Mouse (Mus musculus) intestine, embryonic 16.5 days (tissue): Measurements from ENCODE around the gene Imp4. TPM values are rescaled to one million over a fixed set of nuclear protein-coding genes. Genes with fewer than 3 reads are reported as not detected.

Experiments
- ATAC-seq: fragments of 200-750 bp; cut with Nextera tagmentation; 2 replicates; pipeline ENCODE4 v1.8.0; 2017; ENCODE audit warnings: moderate TSS enrichment, moderate library complexity
- H3K27ac ChIP-seq: fragments of 300-500 bp; sonication (generic); 2 replicates; pipeline ENCODE4 v1.5.1; 2014; ENCODE audit warnings: mild to moderate bottlenecking, low read length
- H3K27me3 ChIP-seq: fragments of 300-500 bp; sonication (generic); replicated peaks from 2 replicates; pipeline ENCODE4 v1.6.1; 2014; ENCODE audit warnings: low read length, control low read depth, mixed read lengths; ENCODE audit not compliant: control insufficient read depth, insufficient read depth
- H3K36me3 ChIP-seq: fragments of 300-500 bp; sonication (generic); 2 replicates; pipeline ENCODE4 v1.6.1; 2014; ENCODE audit warnings: low read length, control low read depth; ENCODE audit not compliant: control insufficient read depth, insufficient read depth
- H3K4me1 ChIP-seq: fragments of 300-500 bp; sonication (generic); 2 replicates; pipeline ENCODE4 v1.6.1; 2014; ENCODE audit warnings: low read length, control low read depth, mixed read lengths; ENCODE audit not compliant: control insufficient read depth, insufficient read depth
- H3K4me2 ChIP-seq: fragments of 300-500 bp; sonication (generic); 2 replicates; pipeline ENCODE4 v1.6.1; 2014; ENCODE audit warnings: low read depth, low read length, control low read depth
- H3K4me3 ChIP-seq: fragments of 300-500 bp; sonication (generic); 2 replicates; pipeline ENCODE4 v1.5.1; 2014; ENCODE audit warnings: mild to moderate bottlenecking, low read length
- H3K9ac ChIP-seq: fragments of 300-500 bp; sonication (generic); 2 replicates; pipeline ENCODE4 v1.6.1; 2014; ENCODE audit warnings: low read depth, low read length
- H3K9me3 ChIP-seq: fragments of 300-500 bp; sonication (generic); 2 replicates; pipeline ENCODE4 v1.6.1; 2016; ENCODE audit warnings: low read length, control low read depth; ENCODE audit not compliant: control insufficient read depth
- WGBS: fragments of 180-500 bp; shearing (Covaris S2); extraction: QIAGEN DNeasy Blood & Tissue Kit; methylation state at CpG from one replicate; pipeline ENCODE4 v1.1.7; 2014; 5-methylcytosine and 5-hydroxymethylcytosine counted together
- polyA plus RNA-seq: library from polyadenylated mRNA; unstranded; fragments of >200 nt; fragmentation: Nextera tagmentation; extraction: Ambion mirVana; gene quantifications from 2 replicates; pipeline ENCODE4 v1.2.1, GENCODE M21; 2015

Gene Imp4
- polyA plus RNA-seq, 1 experiment from 2014 or later, result 122 TPM

- no peaks in the 10 kb centered on the region for H3K9me3 ChIP-seq
- peaks cover 8% of the 10 kb centered on the region; the same call in 1 of the 2 replicates for H3K4me1 ChIP-seq
- H3K27me3 ChIP-seq, result no peaks in the 10 kb centered on the region
- peak overlapping the region; percentile 67 for H3K4me3 ChIP-seq
- ATAC-seq, result peak; percentile 80
- peak overlapping the region; percentile 73 for H3K9ac ChIP-seq
- no peaks in the 10 kb centered on the region for H3K36me3 ChIP-seq
- peak overlapping the region; percentile 37; the same call in 1 of the 2 replicates for H3K27ac ChIP-seq
- peak overlapping the region; percentile 99 for H3K4me2 ChIP-seq
- WGBS, result 1% methylated on average over 41 of the region's 43 CpGs
Measured at GRCm38 (mm10) chr1:34472427-34473300, 33.0 kb downstream of the Imp4 start.

GRCm38 (mm10) chr1:34478891-34479655, 39.4 kb downstream of the Imp4 start:
- H3K27ac ChIP-seq, result no peak overlapping the region
- H3K36me3 ChIP-seq, result no peaks in the 10 kb centered on the region
- no peak for ATAC-seq
- H3K27me3 ChIP-seq, result no peaks in the 10 kb centered on the region
- H3K4me1 ChIP-seq, result no peaks in the 10 kb centered on the region
- H3K9me3 ChIP-seq, result no peaks in the 10 kb centered on the region
- no peak overlapping the region for H3K9ac ChIP-seq
- H3K4me2 ChIP-seq, result no peak overlapping the region
- 48% methylated on average over 11 of the region's 11 CpGs for WGBS
- H3K4me3 ChIP-seq, result no peak overlapping the region

- Histone ChIP-seq H3K27ac (no peak overlapping the region), H3K9ac (no peak overlapping the region), H3K36me3 (no peaks in the 10 kb centered on the region), H3K27me3 (no peaks in the 10 kb centered on the region), H3K9me3 (no peaks in the 10 kb centered on the region), H3K4me2 (no peak overlapping the region), H3K4me1 (no peaks in the 10 kb centered on the region), H3K4me3 (no peak overlapping the region)
- WGBS, result 73% methylated on average over 5 of the region's 5 CpGs
- no peak for ATAC-seq
Measured at GRCm38 (mm10) chr1:34480801-34481200, 41.1 kb downstream of the Imp4 start.

DNA sequence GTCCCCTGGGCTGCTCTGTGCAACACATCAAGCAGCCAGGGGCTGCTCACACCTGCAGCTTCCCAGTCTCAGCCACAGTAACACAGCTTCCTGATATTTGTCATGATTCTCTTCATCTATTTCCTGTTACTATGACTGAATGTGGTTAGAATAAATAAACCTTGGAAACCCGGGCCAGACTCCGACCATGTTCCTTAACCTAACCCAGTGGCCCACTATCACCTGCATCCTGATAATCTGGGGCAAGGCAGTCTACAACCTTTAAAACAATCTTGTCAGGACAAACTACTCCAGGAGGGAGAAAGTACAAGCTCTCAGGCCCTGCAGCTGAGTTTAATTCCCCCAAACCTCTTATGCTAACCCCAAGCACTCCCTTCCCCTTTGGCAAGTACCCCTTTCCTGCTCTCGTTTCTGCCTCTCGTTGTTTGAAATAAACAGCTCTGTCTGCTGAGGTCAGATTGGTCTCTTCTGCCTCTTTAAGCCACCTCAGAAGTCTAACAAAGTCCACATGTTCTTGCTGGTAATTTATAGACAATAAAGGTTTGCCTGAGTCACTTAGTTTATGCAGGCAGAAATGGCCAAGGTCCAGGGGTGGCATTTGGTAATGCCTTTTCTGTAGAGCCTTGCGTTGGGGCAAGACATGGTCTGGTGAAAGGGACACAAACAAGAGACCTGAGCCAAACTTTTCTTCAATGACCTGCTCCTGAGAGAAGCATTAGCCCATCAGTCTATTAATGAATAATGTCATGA, 42.4 kb downstream of the Imp4 start:
- peak; percentile 78 for ATAC-seq
- no peak overlapping the region for H3K4me3 ChIP-seq
- 34% methylated on average over 5 of the region's 5 CpGs for WGBS
- peak overlapping the region; percentile 68 for H3K27ac ChIP-seq
- no peaks in the 10 kb centered on the region for H3K4me1 ChIP-seq
- no peak overlapping the region for H3K4me2 ChIP-seq
- no peaks in the 10 kb centered on the region for H3K36me3 ChIP-seq
- H3K27me3 ChIP-seq, result no peaks in the 10 kb centered on the region
- no peak overlapping the region for H3K9ac ChIP-seq
- no peaks in the 10 kb centered on the region for H3K9me3 ChIP-seq

DNA sequence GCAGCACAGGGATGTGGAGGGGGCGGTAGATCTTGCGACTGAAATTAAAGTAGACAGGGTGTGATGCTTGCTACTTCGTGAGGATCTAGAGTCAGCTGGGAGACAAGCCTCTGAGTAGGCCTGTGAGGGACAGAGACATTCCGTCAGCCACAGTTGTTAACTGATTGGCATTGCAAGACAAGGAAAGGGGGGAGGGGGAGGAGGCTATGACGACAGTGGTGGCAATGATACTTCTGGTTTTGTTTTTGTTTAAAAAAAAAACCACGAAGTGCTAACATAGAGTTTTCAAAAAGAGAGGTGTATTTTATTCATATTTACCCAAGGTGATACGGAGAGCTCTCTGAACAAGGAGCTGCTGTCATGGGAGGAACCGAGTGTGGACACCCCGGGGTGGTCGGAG, 44.8 kb downstream of the Imp4 start:
- no peak overlapping the region for H3K9ac ChIP-seq
- no peaks in the 10 kb centered on the region for H3K36me3 ChIP-seq
- H3K4me2 ChIP-seq, result no peak overlapping the region
- H3K4me3 ChIP-seq, result no peak overlapping the region
- ATAC-seq, result no peak
- H3K9me3 ChIP-seq, result no peaks in the 10 kb centered on the region
- H3K4me1 ChIP-seq, result no peaks in the 10 kb centered on the region
- H3K27me3 ChIP-seq, result no peaks in the 10 kb centered on the region
- 76% methylated on average over 10 of the region's 10 CpGs for WGBS
- H3K27ac ChIP-seq, result no peak overlapping the region

DNA sequence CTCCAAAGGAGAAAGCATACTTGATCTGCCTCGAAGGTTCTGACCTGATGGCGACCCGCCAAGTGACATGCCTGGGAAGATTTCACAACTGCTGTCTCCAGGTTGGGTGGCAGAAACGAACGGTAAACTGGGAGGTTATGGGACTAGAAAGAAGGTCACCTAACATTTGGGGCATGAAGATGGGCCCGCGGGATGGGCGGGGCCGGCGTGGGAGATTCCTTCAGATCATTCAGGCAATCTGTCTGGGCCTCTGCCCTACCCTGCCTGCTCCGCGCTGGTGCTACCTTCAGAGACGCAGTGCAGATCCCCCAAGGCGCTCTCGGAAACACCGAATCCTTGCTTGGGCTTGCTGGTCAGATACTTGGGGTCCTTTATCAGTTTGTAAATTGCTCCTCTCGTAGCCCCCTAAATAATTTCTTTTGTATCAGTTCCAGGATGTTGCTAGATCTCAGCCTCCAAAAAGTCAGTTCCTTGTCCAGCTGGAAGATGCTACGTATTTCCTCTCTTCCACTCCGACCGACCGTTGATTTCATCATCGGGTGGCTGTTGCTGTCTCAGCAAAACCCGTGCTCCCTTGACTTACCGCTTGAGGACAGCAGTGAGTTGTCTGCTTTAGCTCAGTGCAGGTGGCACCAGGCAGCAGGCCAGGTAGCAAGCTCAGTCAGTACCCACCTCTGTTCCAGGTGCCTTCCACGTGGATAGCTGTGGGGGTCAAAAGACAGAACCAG, 46.0 kb downstream of the Imp4 start:
- Histone ChIP-seq H3K4me3 (peak overlapping the region; percentile 27), H3K9ac (peak overlapping the region; percentile 15; the same call in 1 of the 2 replicates), H3K27me3 (no peaks in the 10 kb centered on the region), H3K36me3 (no peaks in the 10 kb centered on the region), H3K4me2 (peak overlapping the region; percentile 45), H3K4me1 (no peaks in the 10 kb centered on the region), H3K27ac (no peak overlapping the region), H3K9me3 (no peaks in the 10 kb centered on the region)
- ATAC-seq, result peak; percentile 75
- WGBS, result 10% methylated on average over 25 of the region's 25 CpGs

GRCm38 (mm10) chr1:34487383-34487782, 47.7 kb downstream of the Imp4 start:
- Histone ChIP-seq H3K9ac (no peak overlapping the region), H3K27ac (no peak overlapping the region), H3K4me3 (no peak overlapping the region), H3K4me1 (no peaks in the 10 kb centered on the region), H3K9me3 (no peaks in the 10 kb centered on the region), H3K36me3 (no peaks in the 10 kb centered on the region), H3K27me3 (no peaks in the 10 kb centered on the region), H3K4me2 (no peak overlapping the region)
- WGBS, result 95% methylated on average over 3 of the region's 3 CpGs
- ATAC-seq, result no peak

- WGBS, result 87% methylated on average over 6 of the region's 6 CpGs
- no peak overlapping the region for H3K9ac ChIP-seq
Measured at GRCm38 (mm10) chr1:34489852-34490541, 50.3 kb downstream of the Imp4 start.

More at GRCm38 (mm10) chr1:34489852-34490541, 50.3 kb downstream of the Imp4 start:
- ATAC-seq, result no peak
- Histone ChIP-seq H3K9me3 (no peaks in the 10 kb centered on the region), H3K27me3 (no peaks in the 10 kb centered on the region), H3K4me1 (no peaks in the 10 kb centered on the region), H3K4me2 (no peak overlapping the region), H3K36me3 (no peaks in the 10 kb centered on the region), H3K27ac (no peak overlapping the region), H3K4me3 (no peak overlapping the region)
